Mouse (Mus musculus) hindbrain, postnatal 0 days (tissue): ENCODE data around the gene Ube2h. TPM values are rescaled to one million over a fixed set of nuclear protein-coding genes. Genes with fewer than 3 reads are reported as not detected.

Source experiments
- ATAC-seq: fragments of 200-750 bp; cut with Nextera tagmentation; 2 replicates; pipeline ENCODE4 v1.8.0; 2017; ENCODE audit warnings: mild to moderate bottlenecking, moderate TSS enrichment, moderate library complexity
- DNase-seq: peaks from one replicate; pipeline ENCODE4 v3.0.0-alpha.2; 2015; ENCODE audit warnings: low spot score
- H3K27ac ChIP-seq: fragments of 300-500 bp; sonication (generic); 2 replicates; pipeline ENCODE4 v1.5.1; 2014; ENCODE audit warnings: mild to moderate bottlenecking
- H3K27me3 ChIP-seq: fragments of 300-500 bp; sonication (generic); 2 replicates; pipeline ENCODE4 v1.6.1; 2014; ENCODE audit warnings: low read length, mixed read lengths; ENCODE audit not compliant: insufficient read depth
- H3K36me3 ChIP-seq: fragments of 300-500 bp; sonication (generic); 2 replicates; pipeline ENCODE4 v1.6.1; 2014; ENCODE audit warnings: low read length, mixed read lengths; ENCODE audit not compliant: insufficient read depth
- H3K4me1 ChIP-seq: fragments of 300-500 bp; sonication (generic); 2 replicates; pipeline ENCODE4 v1.6.1; 2014; ENCODE audit warnings: antibody characterized with exemption, low read length, mixed read lengths; ENCODE audit not compliant: insufficient read depth
- H3K4me2 ChIP-seq: fragments of 300-500 bp; sonication (generic); 2 replicates; pipeline ENCODE4 v1.6.1; 2014; ENCODE audit warnings: low read depth, mild to moderate bottlenecking, low read length, moderate library complexity, mixed read lengths
- H3K4me3 ChIP-seq: fragments of 300-500 bp; sonication (generic); 2 replicates; pipeline ENCODE4 v1.5.1; 2014; ENCODE audit warnings: low read length
- H3K9ac ChIP-seq: fragments of 300-500 bp; sonication (generic); replicated peaks from 2 replicates; pipeline ENCODE4 v1.6.1; 2014; ENCODE audit warnings: mild to moderate bottlenecking, low read length, moderate library complexity, mixed read lengths
- H3K9me3 ChIP-seq: fragments of 300-500 bp; sonication (generic); 2 replicates; pipeline ENCODE4 v1.6.1; 2016; ENCODE audit warnings: low read length, mixed read lengths
- CTCF ChIP-seq: IDR thresholded peaks from 2 replicates; pipeline ENCODE4 v1.5.1; 2016; ENCODE audit warnings: antibody characterized with exemption, control low read depth, low read depth
- WGBS: fragments of 180-500 bp; shearing (Covaris S2); extraction: QIAGEN DNeasy Blood & Tissue Kit; methylation state at CpG from one replicate; pipeline ENCODE4 v1.1.7; 2014; 5-methylcytosine and 5-hydroxymethylcytosine counted together
- polyA plus RNA-seq: library from polyadenylated mRNA; unstranded; fragments of >200 nt; fragmentation: Nextera tagmentation; extraction: Ambion mirVana; gene quantifications from 2 replicates; pipeline ENCODE4 v1.2.1, GENCODE M21; 2015
- total RNA-seq: library from RNA; depleted of rRNA; stranded (reverse); fragments of >200 nt; gene quantifications from 2 replicates; pipeline ENCODE4 v1.2.3, GENCODE M21; 2014; rRNA removed

The Ube2h gene
- total RNA-seq (42.1 and 43.9 TPM in 2 replicates), polyA plus RNA-seq (40.3 and 41.6 TPM in 2 replicates)

DNA sequence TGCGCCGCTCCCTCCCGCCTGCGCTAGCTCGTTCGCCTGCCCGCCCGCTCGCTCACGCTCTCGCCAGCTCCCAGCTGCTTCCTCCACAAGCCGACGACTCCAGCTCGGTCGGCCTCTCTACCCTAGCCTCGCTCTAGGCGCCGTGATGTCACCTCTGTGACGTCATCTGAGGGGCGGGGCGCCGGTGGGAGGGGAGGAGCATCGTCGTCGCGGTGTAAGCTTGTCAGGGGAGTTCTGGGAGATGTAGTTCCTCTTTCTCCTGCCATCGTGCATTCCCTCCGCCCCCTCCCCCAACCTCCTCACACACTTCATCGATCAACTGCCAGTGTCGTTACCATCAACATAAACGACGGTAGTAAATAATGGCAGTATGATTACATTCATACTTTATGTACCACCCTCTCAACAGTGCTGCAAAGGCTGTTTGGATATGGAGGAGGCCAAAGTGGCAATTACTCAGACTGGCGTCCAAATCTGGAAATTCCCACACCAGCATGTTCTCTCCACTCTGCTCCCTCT is at the start of gene Ube2h:
Gene Ube2h (minus strand): TSS at position 141 of the 519 bp plus-strand sequence.
- no peak for TF ChIP-seq CTCF
- Histone ChIP-seq H3K4me3 (peak within 1 kb of the TSS; percentile 72), H3K36me3 (no peaks in the 10 kb centered on the region), H3K27ac (peak within 1 kb of the TSS; percentile 95), H3K9ac (peak within 1 kb of the TSS; percentile 79), H3K9me3 (no peaks in the 10 kb centered on the region), H3K4me1 (peaks cover 9% of the 10 kb centered on the region; the same call in 1 of the 2 replicates), H3K4me2 (peak within 1 kb of the TSS; percentile 94), H3K27me3 (no peaks in the 10 kb centered on the region)
- peak; percentile 98 for DNase-seq
- peak; percentile 98 for ATAC-seq
- WGBS: 2% methylated on average over 24 of the region's 33 CpGs

DNA sequence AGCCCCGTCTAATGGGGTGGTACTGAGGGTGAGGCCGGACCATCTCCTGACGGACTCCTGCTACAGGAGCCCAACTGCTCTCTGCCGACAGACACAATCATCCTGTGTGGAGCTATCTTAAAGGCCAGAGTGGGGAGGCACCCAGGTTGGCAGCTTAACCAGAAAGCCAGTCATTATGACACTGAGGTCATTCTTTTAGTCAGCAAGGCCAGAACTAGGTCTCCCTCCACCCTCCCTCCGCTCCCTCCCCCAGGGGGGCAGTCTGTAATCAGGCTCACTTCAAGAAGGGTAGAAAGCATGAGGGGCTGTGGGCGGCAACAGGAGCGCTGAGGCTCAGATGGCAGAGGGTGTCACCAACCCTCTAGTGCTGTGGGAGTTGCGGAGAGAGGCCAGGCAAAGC is 49.3 kb upstream of the Ube2h start:
- Histone ChIP-seq H3K27me3 (no peaks in the 10 kb centered on the region), H3K27ac (no peak overlapping the region), H3K4me2 (no peak overlapping the region), H3K4me3 (no peak overlapping the region), H3K9ac (no peak overlapping the region), H3K36me3 (no peaks in the 10 kb centered on the region), H3K4me1 (no peaks in the 10 kb centered on the region), H3K9me3 (no peaks in the 10 kb centered on the region)
- DNase-seq (no peak), ATAC-seq (no peak)
- TF ChIP-seq CTCF: no peak
- 75% methylated on average over 8 of the region's 8 CpGs for WGBS

DNA sequence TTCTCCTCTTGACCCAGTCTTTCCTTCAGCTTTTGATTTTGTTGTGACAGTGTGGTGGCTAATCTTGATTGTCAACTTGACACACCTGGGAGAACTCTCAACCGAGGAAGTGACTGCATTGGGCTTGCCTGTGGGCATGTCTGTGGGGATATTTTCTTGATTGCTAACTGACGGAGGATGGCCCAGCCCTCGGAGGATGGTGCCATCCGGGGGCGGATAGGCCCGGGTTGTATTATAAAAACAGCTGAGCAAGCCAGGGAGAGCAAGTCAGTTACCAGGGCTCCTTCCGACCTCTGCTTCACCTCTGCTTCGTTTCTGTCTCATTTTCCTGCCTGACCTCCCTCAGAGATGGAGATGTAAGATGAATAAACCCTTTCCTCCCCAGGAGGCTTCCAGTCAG is 48.4 kb upstream of the Ube2h start:
- no peaks in the 10 kb centered on the region for H3K9me3 ChIP-seq
- no peak for ATAC-seq
- H3K4me3 ChIP-seq: no peak overlapping the region
- no peaks in the 10 kb centered on the region for H3K4me1 ChIP-seq
- DNase-seq: no peak
- TF ChIP-seq CTCF: no peak
- H3K4me2 ChIP-seq: no peak overlapping the region
- no peak overlapping the region for H3K27ac ChIP-seq
- H3K27me3 ChIP-seq: no peaks in the 10 kb centered on the region
- H3K36me3 ChIP-seq: no peaks in the 10 kb centered on the region
- no peak overlapping the region for H3K9ac ChIP-seq
- 57% methylated on average over 8 of the region's 8 CpGs for WGBS

GRCm38 (mm10) chr6:30351290-30351689 is 47.0 kb upstream of the Ube2h start:
- Histone ChIP-seq H3K36me3 (no peaks in the 10 kb centered on the region), H3K9ac (no peak overlapping the region), H3K4me3 (no peak overlapping the region), H3K4me1 (no peaks in the 10 kb centered on the region), H3K27me3 (no peaks in the 10 kb centered on the region), H3K4me2 (no peak overlapping the region), H3K9me3 (no peaks in the 10 kb centered on the region), H3K27ac (no peak overlapping the region)
- ATAC-seq: no peak
- WGBS: 81% methylated on average over 9 of the region's 9 CpGs
- no peak for DNase-seq
- TF ChIP-seq CTCF: no peak

- Histone ChIP-seq H3K36me3 (no peaks in the 10 kb centered on the region), H3K27me3 (no peaks in the 10 kb centered on the region), H3K9ac (no peak overlapping the region), H3K27ac (no peak overlapping the region), H3K4me2 (no peak overlapping the region), H3K4me3 (no peak overlapping the region), H3K4me1 (no peaks in the 10 kb centered on the region), H3K9me3 (no peaks in the 10 kb centered on the region)
- TF ChIP-seq CTCF: no peak
- WGBS: 85% methylated on average over 4 of the region's 4 CpGs
- DNase-seq (no peak), ATAC-seq (no peak)
Measured at GRCm38 (mm10) chr6:30347288-30347801, 43.0 kb upstream of the Ube2h start.

DNA sequence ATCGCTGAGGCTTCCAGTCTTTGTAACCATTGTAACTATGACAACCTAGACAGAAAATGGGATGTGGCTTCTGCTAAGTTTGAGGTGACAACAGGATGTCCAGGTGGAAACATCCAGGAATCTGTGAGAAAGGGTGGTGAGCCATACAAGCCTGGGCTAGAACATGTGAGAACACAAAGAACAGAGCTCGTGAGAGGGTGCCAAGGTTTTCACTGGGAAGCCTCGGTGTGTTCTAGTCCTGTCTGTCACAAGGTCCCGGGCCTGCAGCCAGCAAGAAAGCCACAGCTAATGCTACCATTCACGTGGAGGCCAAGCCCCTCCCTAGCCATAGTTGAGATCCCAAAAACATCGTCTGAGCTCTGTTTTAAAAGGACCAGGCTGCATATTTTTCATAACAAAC is 42.4 kb upstream of the Ube2h start:
- WGBS: 34% methylated on average over 6 of the region's 6 CpGs

GRCm38 (mm10) chr6:30344032-30344431 is 39.7 kb upstream of the Ube2h start:
- no peak for DNase-seq
- Histone ChIP-seq H3K4me1 (no peaks in the 10 kb centered on the region), H3K27me3 (no peaks in the 10 kb centered on the region), H3K36me3 (no peaks in the 10 kb centered on the region), H3K27ac (no peak overlapping the region), H3K9ac (no peak overlapping the region), H3K9me3 (no peaks in the 10 kb centered on the region), H3K4me3 (no peak overlapping the region), H3K4me2 (no peak overlapping the region)
- no peak for ATAC-seq
- WGBS: 86% methylated on average over 6 of the region's 6 CpGs
- TF ChIP-seq CTCF: no peak

More for the DNA sequence above, 42.4 kb upstream of the Ube2h start:
- H3K4me2 ChIP-seq: no peak overlapping the region
- no peak overlapping the region for H3K27ac ChIP-seq
- H3K9ac ChIP-seq: no peak overlapping the region
- TF ChIP-seq CTCF: no peak
- no peak for ATAC-seq
- DNase-seq: no peak
- H3K27me3 ChIP-seq: no peaks in the 10 kb centered on the region
- H3K9me3 ChIP-seq: no peaks in the 10 kb centered on the region
- no peaks in the 10 kb centered on the region for H3K36me3 ChIP-seq
- no peak overlapping the region for H3K4me3 ChIP-seq
- no peaks in the 10 kb centered on the region for H3K4me1 ChIP-seq
